Mouse (Mus musculus) cortical plate, adult 2 months (tissue): ENCODE measurements around the gene Lypla2.

Source experiments
- CTCF ChIP-seq: fragments of 200-500 bp; IDR thresholded peaks from 2 replicates; pipeline ENCODE4 v1.5.1; 2011; ENCODE audit warnings: mild to moderate bottlenecking, control low read depth, low read length; ENCODE audit not compliant: insufficient read depth; ENCODE audit errors: extremely low read depth
- POLR2A ChIP-seq: fragments of 200-500 bp; IDR thresholded peaks from 2 replicates; pipeline ENCODE4 v1.6.1; 2011; ENCODE audit warnings: mild to moderate bottlenecking, low read length, control low read depth; ENCODE audit not compliant: insufficient read depth; ENCODE audit errors: extremely low read depth

- TF ChIP-seq CTCF (no peak), POLR2A (no peak)
Measured at GRCm38 (mm10) chr4:135930239-135930638, 42.2 kb downstream of the Lypla2 start.
